In the genomic region with DNA sequence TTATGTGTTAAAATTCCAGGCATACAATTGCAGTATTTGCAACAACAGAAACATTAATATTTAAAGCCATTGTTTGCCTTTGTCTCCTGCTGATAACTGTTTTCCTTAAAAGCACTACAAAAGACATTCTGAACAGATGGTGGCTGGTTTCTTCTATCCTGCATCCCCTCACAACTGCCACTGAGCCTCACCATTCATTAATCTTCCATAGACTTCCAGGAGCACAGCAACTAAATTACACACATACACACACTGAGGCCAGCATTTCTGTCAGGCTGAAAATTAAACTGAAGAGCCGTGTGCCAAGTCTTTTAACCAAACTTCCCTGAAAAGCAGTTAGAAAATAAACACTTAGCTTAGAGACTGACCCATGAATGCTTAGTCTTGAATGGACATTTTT, we compare ENCODE assay signal across 17 mouse cellular contexts.
A peak's percentile ranks its signal among the peaks of the same experiment; 100 is the strongest.
DNase-seq lines count a peak whose midpoint lies in the region; ATAC-seq and TF ChIP-seq lines count a peak whose summit lies in the region.
"Had no signal": no experiment of that assay in that cellular context is flagged by ENCODE, and none has a peak within 500 bp of the region (broad histone marks: within the 10 kb centered on the region; RNA-seq: fewer than 3 reads in every experiment).

No protein-coding gene starts in this region.

- no peak overlapping the region for H3K4me2 ChIP-seq in hindbrain, embryonic 12.5 days (replicated peaks)
- H3K4me2 ChIP-seq in forebrain, embryonic 15.5 days (replicated peaks), result no peak overlapping the region
- H3K4me2 ChIP-seq in limb, embryonic 11.5 days (ENCODE audit: low read depth, severe bottlenecking), result no peak overlapping the region
- H3K4me2 ChIP-seq: embryonic facial prominence, embryonic 12.5 days; intestine, embryonic 15.5 days; liver, embryonic 15.5 days had no signal

- H3K36me3 ChIP-seq in hindbrain, embryonic 12.5 days, result no peaks in the 10 kb centered on the region
- no peaks in the 10 kb centered on the region for H3K36me3 ChIP-seq in hindbrain, embryonic 10.5 days
- no peaks in the 10 kb centered on the region for H3K36me3 ChIP-seq in forebrain, embryonic 15.5 days
- H3K36me3 ChIP-seq in limb, embryonic 11.5 days (ENCODE audit: control insufficient read depth, insufficient read depth, low read length), result no peaks in the 10 kb centered on the region
- H3K36me3 ChIP-seq: embryonic facial prominence, embryonic 12.5 days; intestine, embryonic 15.5 days; liver, embryonic 15.5 days had no signal

- no peaks in the 10 kb centered on the region for H3K27me3 ChIP-seq in hindbrain, embryonic 12.5 days
- no peaks in the 10 kb centered on the region for H3K27me3 ChIP-seq in hindbrain, embryonic 10.5 days (ENCODE audit: insufficient read depth, poor library complexity, severe bottlenecking)
- no peaks in the 10 kb centered on the region for H3K27me3 ChIP-seq in forebrain, embryonic 15.5 days
- no peaks in the 10 kb centered on the region for H3K27me3 ChIP-seq in limb, embryonic 11.5 days (ENCODE audit: control insufficient read depth, insufficient read depth, low read length)
- H3K27me3 ChIP-seq: embryonic facial prominence, embryonic 12.5 days; intestine, embryonic 15.5 days; liver, embryonic 15.5 days had no signal

- H3K27ac ChIP-seq in hindbrain, embryonic 12.5 days, result 0 out of 2 replicates have a peak overlapping the region, but pooled peaks have one; percentile 23
- no peak overlapping the region for H3K27ac ChIP-seq in hindbrain, embryonic 10.5 days
- H3K27ac ChIP-seq in forebrain, embryonic 15.5 days (replicated peaks), result no peak overlapping the region
- H3K27ac ChIP-seq in limb, embryonic 11.5 days (replicated peaks; ENCODE audit: low read depth, low read length), result no peak overlapping the region
- H3K27ac ChIP-seq: embryonic facial prominence, embryonic 12.5 days; intestine, embryonic 15.5 days; liver, embryonic 15.5 days; stomach, postnatal 0 days had no signal

- intact Hi-C loops in left cerebral cortex, postnatal 10 days (cut with DNase I), result no loop called here
- intact Hi-C loops in gastrocnemius, postnatal 14 days (cut with DNase I; ENCODE audit: low total_unique reads), result no loop called here

- H3K9ac ChIP-seq in hindbrain, embryonic 12.5 days, result no peak overlapping the region
- no peak overlapping the region for H3K9ac ChIP-seq in forebrain, embryonic 15.5 days (replicated peaks)
- H3K9ac ChIP-seq in limb, embryonic 11.5 days (ENCODE audit: low read length), result no peak overlapping the region
- H3K9ac ChIP-seq: embryonic facial prominence, embryonic 12.5 days; intestine, embryonic 15.5 days; liver, embryonic 15.5 days had no signal

- DNase-seq in hindbrain, embryonic 10.5 days (ENCODE audit: low spot score), result no peak
- peak; percentile 84 for DNase-seq in brain, embryonic 14.5 days (ENCODE audit: low read depth)
- no peak for DNase-seq in limb, embryonic 11.5 days (ENCODE audit: low spot score)
- no peak for DNase-seq in right cerebral cortex, postnatal 4 days
- DNase-seq in left cerebral cortex, postnatal 10 days (ENCODE audit: extremely low spot score in 1 of 2, low spot score in 2 of 2), result no peak
- no peak for DNase-seq in gastrocnemius, postnatal 14 days
- DNase-seq: adrenal gland, adult 2 months; B cell, adult 2 months; cerebellum, adult 9-10 months; kidney, postnatal 25 days; lung, postnatal 36 days had no signal

- H3K9me3 ChIP-seq in hindbrain, embryonic 12.5 days (replicated peaks), result 0 out of 2 replicates have a peak, but pooled peaks cover 2% of the 10 kb centered on the region
- H3K9me3 ChIP-seq in hindbrain, embryonic 10.5 days, result 0 out of 2 replicates have a peak, but pooled peaks cover 2% of the 10 kb centered on the region
- no peaks in the 10 kb centered on the region for H3K9me3 ChIP-seq in forebrain, embryonic 15.5 days
- no peaks in the 10 kb centered on the region for H3K9me3 ChIP-seq in limb, embryonic 11.5 days (ENCODE audit: control insufficient read depth, low read length)
- H3K9me3 ChIP-seq: embryonic facial prominence, embryonic 12.5 days; intestine, embryonic 15.5 days; liver, embryonic 15.5 days had no signal

- no peak for TF ChIP-seq POLR2A in brain, embryonic 14.5 days (IDR thresholded peaks at IDR 0.05; ENCODE audit: borderline replicate concordance, extremely low read depth, insufficient read depth, insufficient read length, poor library complexity, severe bottlenecking)

- WGBS in hindbrain, embryonic 12.5 days, result 7% methylated on average over 1 of the region's 1 CpGs
- whole genome bisulfite sequencing in hindbrain, embryonic 10.5 days, result 29% methylated on average over 1 of the region's 1 CpGs
- 10% methylated on average over 1 of the region's 1 CpGs for WGBS in forebrain, embryonic 15.5 days
- 7% methylated on average over 1 of the region's 1 CpGs for WGBS in limb, embryonic 11.5 days

- ATAC-seq in hindbrain, embryonic 12.5 days (ENCODE audit: low FRiP score), result peak; percentile 69; the same call in 1 of the 2 replicates
- peak; percentile 80 for ATAC-seq in forebrain, embryonic 15.5 days (replicated peaks)
- 0 out of 2 replicates have a peak, but pooled peaks have one; percentile 31 for ATAC-seq in limb, embryonic 11.5 days (ENCODE audit: insufficient number of reproducible peaks, low FRiP score, low TSS enrichment, low read depth)
- ATAC-seq: intestine, embryonic 15.5 days had no signal

- TF ChIP-seq CTCF in brain, embryonic 14.5 days (IDR thresholded peaks at IDR 0.05; ENCODE audit: borderline replicate concordance, extremely low read depth, insufficient read depth, insufficient read length), result no peak

- H3K4me3 ChIP-seq in hindbrain, embryonic 12.5 days, result no peak overlapping the region
- H3K4me3 ChIP-seq in hindbrain, embryonic 10.5 days, result no peak overlapping the region
- H3K4me3 ChIP-seq in forebrain, embryonic 15.5 days, result no peak overlapping the region
- H3K4me3 ChIP-seq in limb, embryonic 11.5 days (ENCODE audit: low read depth, low read length), result no peak overlapping the region
- H3K4me3 ChIP-seq: embryonic facial prominence, embryonic 12.5 days; intestine, embryonic 15.5 days; liver, embryonic 15.5 days had no signal

- H3K4me1 ChIP-seq in hindbrain, embryonic 12.5 days, result no peaks in the 10 kb centered on the region
- peaks cover 6% of the 10 kb centered on the region for H3K4me1 ChIP-seq in hindbrain, embryonic 10.5 days (replicated peaks)
- H3K4me1 ChIP-seq in forebrain, embryonic 15.5 days, result no peaks in the 10 kb centered on the region
- H3K4me1 ChIP-seq in limb, embryonic 11.5 days (ENCODE audit: control insufficient read depth, insufficient read depth, low read length), result no peaks in the 10 kb centered on the region; the same call in 1 of the 2 replicates
- H3K4me1 ChIP-seq: embryonic facial prominence, embryonic 12.5 days; intestine, embryonic 15.5 days; liver, embryonic 15.5 days had no signal
